Mouse (Mus musculus) fat pad, adult 2 months (tissue): ENCODE results near the gene Adipoq.
"Not testable (repeated sequence)": the region's sequence is repeated elsewhere in the genome, so short reads cannot be mapped to it uniquely, and the experiment has no call there.

Experiments
- DNase-seq: peaks from one replicate; pipeline ENCODE4 v3.0.0-alpha.2; 2011; ENCODE audit warnings: low read depth, low spot score; ENCODE audit errors: extremely low read depth

The Adipoq gene

DNA sequence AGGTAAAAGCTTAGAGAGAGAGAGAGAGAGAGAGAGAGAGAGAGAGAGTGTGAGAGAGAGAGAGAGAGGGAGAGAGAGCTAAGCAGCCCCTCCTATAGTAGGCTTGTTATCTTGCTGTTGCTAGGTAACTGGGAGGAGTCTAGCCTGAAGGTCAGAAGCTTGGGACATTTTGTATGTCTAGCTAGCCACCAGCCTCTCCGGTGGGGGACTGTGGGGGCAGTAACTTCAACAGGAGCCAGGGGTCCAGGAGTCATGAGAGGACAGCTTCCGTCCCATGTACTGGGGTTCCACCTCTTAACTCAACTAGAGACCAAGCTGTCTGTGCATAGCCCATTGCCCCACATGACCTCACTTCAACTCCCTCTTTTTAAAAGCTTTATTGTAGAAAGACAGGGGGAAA, 12.6 kb downstream of the Adipoq start:
- no peak for DNase-seq

DNA sequence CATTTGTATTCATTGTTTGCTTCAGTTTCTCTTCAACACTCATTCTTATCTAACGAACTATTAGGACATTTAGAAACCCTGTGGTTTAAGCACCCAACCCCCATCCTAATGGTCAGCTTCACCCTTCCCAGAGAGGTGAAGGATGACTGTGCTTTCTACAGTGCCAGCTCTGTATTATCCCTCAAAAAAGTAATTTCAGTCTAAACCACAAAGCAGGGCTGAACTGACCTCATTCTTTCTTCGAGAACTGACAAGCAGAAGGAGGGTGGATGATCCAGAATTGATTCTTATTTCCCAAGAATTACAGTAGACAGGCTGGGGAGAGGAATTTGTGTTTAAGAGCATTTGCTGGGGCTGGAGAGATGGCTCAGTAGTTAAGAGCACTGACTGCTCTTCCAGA, 13.4 kb downstream of the Adipoq start:
- DNase-seq: no peak

DNA sequence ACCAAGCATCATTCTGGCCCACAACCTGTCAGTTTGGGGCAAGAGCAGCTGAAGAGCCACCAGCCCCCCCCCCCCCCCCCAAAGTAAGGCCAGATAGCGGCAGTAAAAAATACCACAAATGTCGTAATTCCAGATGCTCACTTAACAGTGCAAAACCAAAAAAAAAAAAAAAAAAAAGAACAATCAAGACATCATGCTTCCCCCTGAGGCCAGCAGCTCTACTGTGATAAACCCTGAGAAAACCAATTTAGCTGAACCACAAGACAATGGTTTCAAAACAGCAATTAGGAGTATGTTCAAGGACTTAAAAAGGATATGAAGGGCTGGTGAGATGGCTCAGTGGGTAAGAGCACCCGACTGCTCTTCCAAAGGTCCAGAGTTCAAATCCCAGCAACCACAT, 15.8 kb downstream of the Adipoq start:
- no peak for DNase-seq

DNA sequence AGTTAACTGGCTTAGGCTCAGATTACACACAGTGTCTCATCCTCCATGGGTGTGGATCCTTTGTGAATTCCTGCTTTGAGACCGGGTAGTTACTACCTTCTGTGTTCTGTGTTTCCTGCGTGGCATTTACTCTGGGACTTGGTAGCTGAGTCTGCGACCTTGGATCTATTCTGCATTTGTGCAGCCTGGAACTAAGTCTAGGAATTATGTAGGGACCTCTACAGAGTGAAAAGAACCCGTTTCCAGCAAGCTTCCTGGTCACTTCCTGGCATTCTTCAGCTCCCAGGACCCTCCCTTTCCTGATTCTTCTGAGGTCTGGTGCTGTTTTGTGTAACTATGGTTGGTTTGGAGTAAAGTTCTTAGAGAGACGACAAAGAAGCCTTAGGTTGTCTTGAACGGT, 18.1 kb downstream of the Adipoq start:
- no peak for DNase-seq

DNA sequence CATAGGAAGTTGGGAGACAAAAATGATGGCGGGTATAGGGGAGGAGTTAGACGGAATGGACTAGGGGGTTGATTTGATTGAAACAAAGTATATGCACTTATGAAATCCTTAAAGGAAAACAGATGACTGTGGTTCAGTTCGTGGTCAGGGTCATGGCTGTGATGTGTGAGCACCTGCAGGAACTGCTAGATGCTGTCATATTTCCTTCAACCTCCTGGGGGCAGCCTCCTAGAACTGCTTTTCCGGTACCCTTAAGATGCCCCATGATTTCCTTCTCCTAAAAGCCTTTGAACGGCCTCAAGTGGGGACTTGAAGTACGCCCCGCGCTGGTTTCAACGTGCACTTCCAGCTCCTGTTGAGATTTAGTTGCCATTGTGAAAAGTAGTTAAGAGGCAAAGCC, 19.1 kb downstream of the Adipoq start:
- no peak for DNase-seq

DNA sequence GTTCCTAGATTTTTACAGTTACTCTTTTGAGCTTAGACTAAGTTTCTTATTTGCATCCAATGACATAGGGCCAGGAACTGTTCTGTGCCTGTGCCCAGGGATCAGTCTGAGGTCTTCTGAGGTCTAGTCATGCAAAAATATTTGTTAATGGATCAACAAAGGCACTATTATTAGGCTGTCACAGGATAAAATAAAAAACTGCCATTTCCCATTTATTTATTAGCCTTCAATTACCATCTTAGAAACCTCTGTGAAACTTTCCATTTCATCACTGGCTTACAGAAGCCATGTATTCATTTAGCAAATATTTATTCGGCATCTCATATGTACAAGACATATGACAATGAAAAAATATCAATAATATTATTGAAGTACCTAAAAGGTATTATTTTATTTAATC, 20.3 kb downstream of the Adipoq start:
- DNase-seq: no peak

DNA sequence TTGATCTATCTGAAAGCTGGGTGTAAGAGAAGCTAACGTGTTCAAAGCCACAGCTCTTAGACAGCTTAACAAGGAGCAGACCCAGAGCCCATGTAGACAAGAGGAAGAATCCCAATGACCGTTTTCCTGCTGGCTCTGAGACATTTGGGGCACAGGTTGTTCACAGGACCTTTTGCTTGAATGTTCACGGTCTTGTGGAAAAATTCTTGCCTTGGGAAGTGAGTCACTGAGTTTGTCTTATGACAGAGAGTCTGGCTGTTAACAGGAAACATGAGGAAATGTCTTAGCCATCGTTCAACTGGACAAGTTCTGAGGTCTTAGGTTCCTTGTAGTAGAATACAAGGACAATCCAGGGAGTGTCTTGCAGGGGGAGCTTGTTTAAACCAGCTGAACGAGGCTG, 20.7 kb downstream of the Adipoq start:
- no peak for DNase-seq

DNA sequence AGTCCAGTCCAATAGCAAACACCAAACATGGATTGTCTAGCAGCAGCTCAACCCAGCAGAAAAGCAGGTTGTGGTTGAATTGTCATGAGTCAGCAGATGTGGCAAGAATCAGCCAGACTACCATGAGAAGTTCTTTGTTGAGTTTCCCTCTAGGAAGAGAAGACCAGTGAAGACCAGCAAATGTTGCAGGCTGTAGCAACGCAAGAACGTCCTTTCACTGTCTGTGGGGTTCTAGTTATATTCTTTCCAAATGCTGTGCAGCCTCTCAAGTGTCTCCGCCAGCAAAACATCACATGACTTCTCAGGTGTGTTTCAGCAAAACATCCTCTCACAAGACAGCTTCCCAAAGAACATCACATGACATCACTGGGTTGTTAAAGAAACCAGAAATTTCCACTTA, 24.5 kb downstream of the Adipoq start:
- no peak for DNase-seq

DNA sequence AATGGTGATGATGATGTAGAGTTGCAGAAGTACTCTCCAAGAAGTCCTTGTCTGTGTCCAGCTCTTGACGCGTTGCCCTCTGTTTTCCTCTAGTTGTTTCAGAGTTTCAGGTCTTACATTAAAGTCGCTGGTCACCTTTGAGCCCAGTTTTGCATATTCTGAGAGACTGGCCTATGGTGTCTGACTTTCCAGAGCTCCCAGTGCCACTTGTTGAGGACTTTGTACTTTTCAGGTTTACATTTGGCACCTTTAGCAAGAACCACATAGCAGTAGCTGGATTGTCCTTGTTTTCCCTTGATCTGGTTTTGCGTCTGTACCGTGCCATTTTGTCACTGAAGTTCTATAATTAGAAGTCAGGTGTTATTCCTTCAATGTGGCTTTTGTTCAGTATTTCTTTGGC, 27.6 kb downstream of the Adipoq start:
- no peak for DNase-seq

DNA sequence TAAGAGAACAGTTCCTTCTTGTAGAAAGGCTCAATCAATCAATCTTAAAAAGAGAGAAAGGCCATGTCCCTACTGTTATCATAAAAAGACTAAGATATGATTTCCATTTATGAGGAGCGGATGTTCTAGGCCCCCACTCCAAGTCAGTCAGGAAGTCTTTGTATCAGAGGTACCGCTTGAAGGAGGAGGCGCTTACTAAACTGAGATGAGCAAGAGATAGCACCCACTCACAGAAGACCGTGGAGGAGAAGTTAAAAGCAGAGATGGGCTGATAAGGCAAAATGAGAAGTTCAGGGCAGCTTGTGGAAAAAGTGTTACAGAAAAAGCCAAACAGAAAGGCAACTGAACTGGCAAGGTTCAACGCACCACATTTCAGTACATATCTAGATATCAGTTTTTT, 28.5 kb downstream of the Adipoq start:
- DNase-seq: no peak

DNA sequence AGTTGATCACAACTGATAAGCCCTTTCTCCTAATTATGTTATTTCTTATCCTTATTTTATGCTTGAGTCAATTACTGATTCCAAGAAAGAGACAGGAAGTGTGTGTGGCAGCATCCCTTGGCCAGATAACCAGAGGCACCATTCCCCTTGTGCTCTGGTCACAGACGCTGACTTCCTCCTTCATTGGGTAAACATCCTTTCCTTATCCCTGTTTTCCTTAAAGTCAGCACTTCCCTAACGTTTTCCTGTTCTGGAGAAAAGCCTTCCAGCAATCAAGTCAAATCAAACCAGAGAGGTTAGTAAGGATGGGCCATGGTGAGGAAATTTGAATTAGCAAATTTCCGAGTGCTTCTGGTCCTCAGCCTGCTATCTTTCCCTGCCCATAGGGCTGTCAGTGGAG, 29.6 kb downstream of the Adipoq start:
- no peak for DNase-seq

DNA sequence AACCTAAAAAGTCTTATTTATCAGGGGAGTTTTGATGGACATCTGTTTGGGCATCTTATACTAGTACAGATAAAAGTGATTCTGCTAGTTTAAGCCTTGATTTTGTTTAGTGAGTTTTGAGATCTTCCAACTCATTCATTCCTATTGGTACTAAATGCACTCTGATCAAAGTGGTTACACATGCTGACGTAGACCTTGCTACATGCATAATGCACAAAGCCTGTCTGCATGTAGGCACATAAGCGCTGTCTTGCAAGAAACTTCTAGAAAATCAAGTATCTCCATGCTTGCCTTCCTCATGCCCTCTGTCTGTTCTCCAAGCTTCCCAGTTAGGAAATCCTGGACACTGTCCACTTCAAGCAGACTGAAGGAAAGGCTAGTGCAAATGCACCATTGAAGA, 31.5 kb downstream of the Adipoq start:
- DNase-seq: no peak

DNA sequence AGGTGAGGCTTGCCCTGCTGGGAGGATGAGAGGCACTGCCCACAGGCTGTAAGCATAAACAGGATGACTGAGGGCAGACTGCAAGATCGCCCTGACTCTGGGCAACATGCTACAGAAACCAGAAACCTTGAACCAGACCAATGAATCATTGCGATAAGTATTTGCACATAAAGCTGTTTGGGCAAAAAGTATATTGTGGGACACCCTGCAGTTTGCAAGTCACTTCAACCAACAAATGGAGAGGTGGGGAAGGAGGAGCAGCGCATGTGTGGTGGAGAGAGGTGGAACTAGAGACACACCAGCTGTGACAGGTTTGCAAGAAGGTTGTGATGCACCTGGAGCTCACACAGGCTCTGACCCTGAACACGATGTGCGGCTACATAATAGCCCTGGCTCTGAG, 32.5 kb downstream of the Adipoq start:
- DNase-seq: no peak

DNA sequence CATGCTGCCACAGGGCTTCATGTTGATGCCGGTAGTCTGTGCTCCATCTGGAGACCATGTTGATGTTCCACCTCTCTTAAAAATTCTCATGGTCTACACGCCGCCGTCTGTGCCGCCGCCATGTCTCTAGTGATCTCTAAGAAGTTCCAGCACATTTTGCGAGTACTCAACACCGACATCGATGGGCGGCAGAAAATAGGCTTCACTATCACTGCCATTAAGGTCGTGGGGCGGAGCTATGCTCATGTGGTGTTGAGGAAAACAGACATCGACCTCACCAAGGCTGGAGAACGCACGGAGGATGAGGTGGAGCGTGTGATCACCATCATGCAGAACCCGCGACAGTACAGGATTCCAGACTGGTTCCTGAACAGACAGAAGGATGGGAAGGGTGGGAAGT, 33.1 kb downstream of the Adipoq start:
- not testable (repeated sequence) for DNase-seq

DNA sequence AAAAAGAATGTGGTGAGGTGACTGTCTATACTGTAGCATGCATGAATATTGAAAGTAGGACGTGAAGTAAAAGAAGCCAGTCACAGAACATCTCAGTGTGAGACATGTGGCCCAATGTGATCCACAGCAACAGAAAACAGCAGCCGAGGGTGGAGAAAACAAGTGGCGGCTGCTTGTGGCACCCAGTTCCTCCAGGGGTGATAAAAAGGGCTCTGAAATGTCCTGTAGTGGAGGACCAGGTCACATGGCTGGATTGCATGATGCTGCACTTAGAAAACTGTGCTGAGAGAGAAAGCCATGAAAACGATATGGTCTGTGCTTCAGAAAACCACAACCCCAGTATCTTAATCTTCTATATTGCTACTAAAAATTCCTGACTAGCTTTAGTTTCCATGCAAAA, 34.7 kb downstream of the Adipoq start:
- no peak for DNase-seq

DNA sequence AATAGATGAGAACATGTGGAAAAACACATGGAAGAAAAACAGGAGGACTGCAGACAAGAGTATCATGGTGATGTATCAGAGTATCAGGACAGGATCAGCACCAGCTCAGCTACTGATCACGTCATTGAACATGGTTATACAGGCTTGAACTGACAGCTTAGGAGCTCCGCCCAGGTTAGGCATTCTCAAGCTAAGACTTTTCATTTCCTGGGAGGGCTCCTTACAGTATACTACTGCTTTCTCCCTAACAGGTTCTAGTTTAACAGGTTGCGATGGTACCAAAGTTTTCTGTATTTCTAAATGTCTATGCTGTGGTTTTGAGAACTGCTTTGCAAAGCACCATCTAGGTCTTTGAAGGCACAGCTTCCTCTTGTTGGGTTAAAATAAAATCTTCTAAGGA, 35.2 kb downstream of the Adipoq start:
- DNase-seq: no peak

DNA sequence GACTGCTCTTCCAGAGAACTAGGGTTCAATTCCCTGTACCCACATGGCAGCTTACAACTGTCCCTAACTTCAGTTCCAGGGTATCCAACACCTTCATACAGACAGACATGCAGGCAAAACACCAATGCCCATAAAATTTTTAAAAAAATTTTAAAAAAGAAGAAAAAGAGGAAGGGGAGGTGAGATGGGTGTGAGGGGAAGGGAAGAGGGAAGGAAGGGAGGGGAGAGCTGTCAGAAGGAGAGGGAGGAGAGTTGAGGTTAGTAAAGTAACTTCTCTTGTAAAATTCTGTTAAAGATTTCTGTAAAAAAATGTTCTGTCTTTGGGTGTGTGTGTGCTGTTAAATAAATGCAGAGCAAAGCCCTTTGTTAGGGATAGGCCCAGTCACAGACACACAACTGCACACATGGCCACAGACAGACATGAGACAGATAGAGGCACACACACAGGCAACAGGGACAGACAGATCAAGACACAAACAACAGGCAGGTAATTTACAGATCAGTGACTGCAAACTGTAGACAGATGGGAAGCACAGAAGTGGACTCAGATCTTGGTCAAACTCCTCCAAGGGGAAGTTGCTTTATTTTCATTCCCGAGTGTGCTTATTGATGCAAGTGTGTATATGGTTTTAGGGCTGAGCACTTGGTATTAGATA, 35.7 kb downstream of the Adipoq start:
- DNase-seq: no peak

DNA sequence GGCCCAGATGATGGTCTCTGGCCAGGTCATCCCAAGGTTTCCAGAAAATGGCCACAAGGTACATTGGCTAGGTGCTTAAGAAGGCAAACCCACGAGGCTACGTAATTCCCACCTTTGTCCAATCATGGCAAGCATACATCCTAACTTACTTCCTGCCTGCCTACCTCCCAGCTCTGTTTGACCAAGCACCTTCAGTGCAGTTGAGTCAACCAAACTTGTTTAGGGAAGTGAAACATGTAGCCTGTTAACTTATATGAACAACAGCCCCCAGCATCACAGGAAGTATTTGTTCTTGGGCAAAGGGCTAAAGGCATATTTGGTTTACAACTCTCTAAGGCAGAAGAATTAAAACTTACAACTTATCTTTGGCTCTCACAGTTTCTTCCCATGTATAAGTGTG, 39.5 kb downstream of the Adipoq start:
- DNase-seq: no peak

DNA sequence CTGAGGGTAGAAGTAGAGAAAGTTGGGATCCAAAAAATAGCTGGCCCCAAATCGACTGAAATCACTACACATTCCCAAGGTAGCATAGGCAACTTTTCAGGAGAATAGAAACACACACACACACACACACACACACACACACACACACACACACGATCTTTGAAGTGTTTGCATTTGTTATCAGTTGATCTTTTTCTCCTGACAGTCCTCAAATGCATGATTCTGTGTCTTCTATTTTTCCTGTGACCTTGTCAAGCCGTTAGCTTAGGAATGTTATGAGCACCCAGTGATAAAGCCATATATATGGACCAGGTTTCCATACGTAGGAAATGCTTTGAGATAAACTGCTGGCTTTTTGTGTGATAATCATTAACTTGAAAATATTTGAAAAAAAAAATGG, 40.1 kb downstream of the Adipoq start:
- no peak for DNase-seq

DNA sequence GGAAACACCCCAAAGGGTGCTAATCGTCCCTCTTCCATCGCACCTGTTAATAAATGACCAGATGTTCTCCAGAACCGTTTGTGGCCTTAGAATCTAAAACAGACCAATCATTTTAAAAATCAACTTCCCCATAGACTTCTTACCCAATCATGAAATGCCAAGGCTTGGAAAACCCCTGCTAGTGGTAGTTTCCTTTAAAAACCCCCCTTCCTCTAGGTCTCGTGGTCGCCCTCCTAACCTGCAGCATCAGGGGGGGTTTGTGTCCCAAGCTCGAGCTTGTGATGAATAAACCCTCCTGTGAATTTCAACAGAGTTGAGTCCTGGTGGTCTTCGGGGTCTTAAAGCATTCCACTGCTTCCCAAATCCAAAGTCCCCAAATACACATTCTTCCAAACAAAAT, 41.6 kb downstream of the Adipoq start:
- no peak for DNase-seq

DNA sequence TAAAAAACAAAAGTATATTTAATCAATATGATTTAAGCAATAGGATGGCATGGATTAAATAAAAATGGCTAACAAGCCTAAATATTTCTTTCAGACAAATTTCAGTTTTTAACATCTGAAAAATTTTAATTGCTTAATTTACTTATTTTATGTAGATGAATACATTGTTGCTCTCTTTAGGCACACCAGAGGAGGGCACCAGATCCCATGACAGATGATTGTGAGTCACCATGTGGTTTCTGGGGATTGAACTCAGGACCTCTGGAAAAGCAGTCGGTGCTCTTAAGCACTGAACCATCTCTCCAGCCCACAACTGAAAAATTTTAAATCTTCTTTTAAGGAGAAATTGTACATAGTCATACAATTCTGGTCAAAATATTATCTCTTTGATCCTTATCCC, 43.3 kb downstream of the Adipoq start:
- DNase-seq: no peak

DNA sequence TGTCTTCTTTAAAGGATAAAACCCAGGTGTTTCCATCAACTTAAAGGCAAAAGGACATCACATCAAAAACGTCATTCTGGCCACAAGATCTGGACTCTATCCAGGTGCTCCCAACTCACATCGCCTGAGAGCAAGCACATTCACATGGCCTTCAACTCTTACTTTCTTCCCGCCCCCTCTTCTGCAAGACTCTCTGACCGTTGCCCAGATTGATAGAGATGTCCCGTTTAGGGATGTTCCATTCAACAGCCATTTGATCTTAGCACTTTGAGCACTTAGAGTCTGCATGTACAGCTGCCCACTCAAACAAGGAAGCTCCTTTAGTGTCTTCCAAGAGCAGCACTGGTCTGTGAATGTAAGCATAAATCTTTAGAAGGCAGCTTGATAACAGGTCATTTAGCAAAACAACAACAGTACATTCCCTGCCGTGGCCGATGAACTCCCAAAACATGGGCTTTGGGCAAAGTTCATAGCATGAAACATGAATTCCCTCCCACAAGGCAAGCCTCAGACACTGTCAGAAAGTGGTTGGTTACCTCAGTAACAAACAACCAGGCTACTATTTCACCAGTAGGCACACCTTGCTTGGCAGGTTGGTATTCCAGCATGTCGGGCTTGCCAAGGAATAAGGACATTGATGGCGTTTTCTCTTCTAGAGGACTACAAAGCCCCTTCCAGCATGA, 45.4 kb downstream of the Adipoq start:
- DNase-seq: no peak

DNA sequence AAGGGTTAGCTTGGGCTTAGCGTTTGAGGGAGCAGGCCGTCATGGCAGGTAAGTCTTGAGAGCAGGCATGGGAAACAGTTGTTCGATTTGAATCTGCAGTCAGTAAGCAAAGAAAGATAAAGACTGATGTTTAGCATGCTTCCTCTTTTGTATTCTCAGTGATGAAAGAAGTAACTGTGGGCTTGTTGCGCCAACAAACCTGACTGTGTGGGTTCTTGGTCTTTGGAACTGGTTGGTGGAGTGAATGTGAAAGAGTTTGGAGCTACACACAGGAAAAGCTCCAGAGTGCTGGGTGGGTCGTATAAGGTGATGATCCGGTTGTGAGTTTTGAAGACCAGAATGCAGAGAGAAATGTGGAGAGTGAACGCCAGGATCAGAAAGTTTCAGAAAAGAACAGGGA, 49.3 kb downstream of the Adipoq start:
- DNase-seq: no peak
